Mouse (Mus musculus) neural tube, embryonic 14.5 days (tissue): ENCODE data around the gene Rpl28. TPM values are rescaled to one million over a fixed set of nuclear protein-coding genes. Genes with fewer than 3 reads are reported as not detected.

Experiments
- ATAC-seq: fragments of 200-750 bp; cut with Nextera tagmentation; 2 replicates; pipeline ENCODE4 v1.8.0; 2017; ENCODE audit warnings: low read depth, mild to moderate bottlenecking, moderate TSS enrichment, moderate library complexity
- H3K27ac ChIP-seq: fragments of 300-500 bp; sonication (generic); 2 replicates; pipeline ENCODE4 v1.5.1; 2014; ENCODE audit warnings: low read depth, mild to moderate bottlenecking, control low read depth, low read length, moderate library complexity, mixed read lengths
- H3K27me3 ChIP-seq: fragments of 300-500 bp; sonication (generic); 2 replicates; pipeline ENCODE4 v1.6.1; 2014; ENCODE audit warnings: low read length; ENCODE audit not compliant: control insufficient read depth, insufficient read depth
- H3K36me3 ChIP-seq: fragments of 300-500 bp; sonication (generic); 2 replicates; pipeline ENCODE4 v1.6.1; 2014; ENCODE audit warnings: low read length, mixed read lengths; ENCODE audit not compliant: control insufficient read depth, insufficient read depth
- H3K4me1 ChIP-seq: fragments of 300-500 bp; sonication (generic); 2 replicates; pipeline ENCODE4 v1.6.1; 2014; ENCODE audit warnings: low read length; ENCODE audit not compliant: control insufficient read depth, insufficient read depth
- H3K4me2 ChIP-seq: fragments of 300-500 bp; sonication (generic); 2 replicates; pipeline ENCODE4 v1.6.1; 2014; ENCODE audit warnings: mild to moderate bottlenecking, low read depth, low read length, control low read depth
- H3K4me3 ChIP-seq: fragments of 300-500 bp; sonication (generic); 2 replicates; pipeline ENCODE4 v1.5.1; 2014; ENCODE audit warnings: low read depth, low read length, control low read depth, mixed read lengths
- H3K9ac ChIP-seq: fragments of 300-500 bp; sonication (generic); replicated peaks from 2 replicates; pipeline ENCODE4 v1.6.1; 2014; ENCODE audit warnings: low read depth, mild to moderate bottlenecking, control low read depth, low read length, mixed read lengths
- H3K9me3 ChIP-seq: fragments of 300-500 bp; sonication (generic); 2 replicates; pipeline ENCODE4 v1.6.1; 2016; ENCODE audit warnings: low read length; ENCODE audit not compliant: control insufficient read depth
- WGBS: fragments of 180-500 bp; shearing (Covaris S2); extraction: QIAGEN DNeasy Blood & Tissue Kit; methylation state at CpG from one replicate; pipeline ENCODE4 v1.1.7; 2014; 5-methylcytosine and 5-hydroxymethylcytosine counted together
- polyA plus RNA-seq: library from polyadenylated mRNA; unstranded; fragments of >200 nt; fragmentation: Nextera tagmentation; extraction: Ambion mirVana; gene quantifications from 2 replicates; pipeline ENCODE4 v1.2.1, GENCODE M21; 2014

The Rpl28 gene
- polyA plus RNA-seq, 1 experiment from 2014 or later, result 173 TPM

DNA sequence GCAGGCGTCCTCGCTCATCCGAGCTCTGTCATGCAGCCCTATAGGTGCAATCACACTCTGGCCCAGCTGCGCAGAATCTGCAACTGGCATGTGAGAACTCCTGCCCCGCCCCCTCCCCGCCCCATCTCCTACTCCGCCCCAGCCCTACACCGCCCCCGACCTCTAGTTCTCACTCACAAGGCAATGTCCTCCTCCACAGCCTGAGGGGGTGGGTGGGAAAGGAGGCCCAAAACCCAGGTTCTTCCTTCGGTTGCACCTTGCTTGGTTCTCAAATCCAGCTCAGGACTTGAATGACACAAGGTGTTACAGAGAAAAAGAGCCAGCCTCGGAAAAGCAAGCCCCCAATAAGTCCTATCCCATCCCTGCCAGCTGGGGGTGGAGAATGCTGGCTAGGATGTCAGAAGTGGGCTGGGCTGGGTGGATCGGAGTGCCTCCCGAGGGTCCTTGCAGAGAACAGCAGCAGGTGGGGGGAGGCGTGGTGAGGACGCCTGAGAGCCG, 50.0 kb downstream of the Rpl28 start:
- 2% methylated on average over 16 of the region's 16 CpGs for WGBS
- peak; percentile 55 for ATAC-seq
- Histone ChIP-seq H3K4me1 (peaks cover 20% of the 10 kb centered on the region), H3K27ac (peak overlapping the region; percentile 60), H3K4me2 (peak overlapping the region; percentile 79), H3K9me3 (no peaks in the 10 kb centered on the region), H3K4me3 (peak overlapping the region; percentile 59), H3K27me3 (no peaks in the 10 kb centered on the region), H3K36me3 (no peaks in the 10 kb centered on the region), H3K9ac (peak overlapping the region; percentile 71)

DNA sequence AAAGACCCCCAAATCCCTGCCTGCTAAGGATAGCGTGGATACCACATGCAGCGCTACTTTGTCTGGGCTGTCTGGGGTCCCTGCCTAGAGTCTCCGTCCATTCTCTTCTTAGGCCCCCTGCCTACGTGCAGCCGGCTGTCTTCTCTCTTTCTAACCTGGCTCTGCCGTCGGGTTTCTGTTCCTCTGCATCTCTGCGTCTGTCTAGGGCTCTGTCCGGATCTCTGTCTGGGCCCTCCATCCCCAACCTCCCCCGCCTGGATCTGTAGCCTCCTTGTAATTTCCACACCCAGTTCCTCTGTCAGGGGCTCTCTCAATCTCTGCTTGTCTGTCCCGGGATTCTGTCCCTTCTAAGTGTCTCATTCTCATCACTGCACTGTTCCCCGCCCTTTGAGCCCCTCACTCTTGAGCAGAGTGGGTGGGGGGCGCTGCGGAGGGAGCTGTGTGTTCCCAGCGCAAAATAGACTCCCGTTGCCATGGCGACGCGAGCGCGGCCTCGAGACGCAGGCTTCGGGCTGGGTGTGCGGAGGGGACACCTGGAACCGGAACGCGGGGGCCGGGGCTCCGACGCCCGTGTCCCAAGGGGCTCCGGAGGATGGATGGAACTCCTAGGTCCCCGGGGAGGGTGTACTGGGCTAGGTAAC, 51.0 kb downstream of the Rpl28 start:
- ATAC-seq, result peak; percentile 42
- H3K4me3 ChIP-seq, result peak overlapping the region; percentile 59
- H3K36me3 ChIP-seq, result no peaks in the 10 kb centered on the region
- H3K27me3 ChIP-seq, result no peaks in the 10 kb centered on the region
- H3K4me2 ChIP-seq, result peak overlapping the region; percentile 79
- peak overlapping the region; percentile 74 for H3K27ac ChIP-seq
- no peaks in the 10 kb centered on the region for H3K9me3 ChIP-seq
- H3K4me1 ChIP-seq, result peaks cover 20% of the 10 kb centered on the region
- 2% methylated on average over 34 of the region's 34 CpGs for WGBS
- peak overlapping the region; percentile 71 for H3K9ac ChIP-seq

DNA sequence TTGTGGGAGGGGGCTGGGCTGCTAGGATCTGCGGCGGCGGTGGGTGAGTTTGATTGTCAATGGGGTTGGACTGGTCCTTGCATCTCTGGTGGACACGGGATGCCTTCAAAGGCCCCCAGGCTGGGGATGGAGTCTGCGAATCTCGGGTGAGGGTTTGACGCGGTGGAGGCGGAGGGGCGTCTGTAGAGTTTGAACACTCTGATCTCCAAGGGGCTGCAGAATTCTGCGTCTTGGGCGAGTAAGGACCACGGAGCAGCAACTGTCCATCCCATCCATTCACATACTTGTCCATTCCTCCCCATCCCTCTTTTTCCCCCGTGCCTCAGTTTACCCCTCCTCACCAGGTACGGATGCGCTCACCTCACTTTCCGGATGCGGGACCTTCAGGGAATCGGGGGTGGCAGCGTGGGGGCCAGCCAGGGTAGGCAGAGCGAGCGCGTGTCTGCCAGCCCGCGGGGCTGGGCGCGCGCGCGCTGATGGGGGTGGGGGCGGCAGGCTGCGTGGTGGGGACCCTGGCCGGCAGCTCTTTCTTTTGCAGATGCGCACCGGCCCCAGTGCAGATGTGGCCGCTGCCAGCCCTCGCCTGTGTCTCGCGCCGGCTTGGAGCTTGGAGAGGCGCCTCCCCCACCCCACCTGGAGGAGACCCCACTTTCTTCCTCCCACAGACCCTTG, 51.7 kb downstream of the Rpl28 start, which contains the start of gene Shisa7:
Shisa7 (minus strand) TSS at position 452 of the 672 bp plus-strand sequence.
- Histone ChIP-seq H3K4me1 (peaks cover 20% of the 10 kb centered on the region), H3K36me3 (no peaks in the 10 kb centered on the region), H3K27me3 (no peaks in the 10 kb centered on the region), H3K4me2 (peak within 1 kb of the TSS; percentile 79), H3K9me3 (no peaks in the 10 kb centered on the region), H3K9ac (peak within 1 kb of the TSS; percentile 71), H3K27ac (peak within 1 kb of the TSS; percentile 74), H3K4me3 (peak within 1 kb of the TSS; percentile 59)
- WGBS, result under 1% methylated on average over 41 of the region's 41 CpGs
- ATAC-seq, result peak; percentile 63

Other genes with a start within 250 kb of the Rpl28 start
- 71.5 and 79.9 TPM in 2 replicates for gene Syt5, start 245.3 kb upstream of the Rpl28 start, polyA plus RNA-seq
- 0.20 and 0.22 TPM in 2 replicates for gene Ptprh, start 188.8 kb upstream of the Rpl28 start, polyA plus RNA-seq
- gene Tmem86b, start 161.5 kb upstream of the Rpl28 start, polyA plus RNA-seq, result 3.3 and 3.4 TPM in 2 replicates
- gene Ppp6r1, start 133.9 kb upstream of the Rpl28 start, polyA plus RNA-seq, result 6.1 and 10.9 TPM in 2 replicates
- 141 and 143 TPM in 2 replicates for gene Hspbp1, start 107.8 kb upstream of the Rpl28 start, polyA plus RNA-seq
- 10.1 and 12.9 TPM in 2 replicates for gene Brsk1, start 102.3 kb upstream of the Rpl28 start, polyA plus RNA-seq
- 0.19 TPM in 2 replicates for gene Tmem150b, start 67.6 kb upstream of the Rpl28 start, polyA plus RNA-seq
- gene Kmt5c, start 52.8 kb upstream of the Rpl28 start, polyA plus RNA-seq, result 50.9 and 64.8 TPM in 2 replicates
- 10.8 and 17.7 TPM in 2 replicates for gene Cox6b2, start 39.8 kb upstream of the Rpl28 start, polyA plus RNA-seq
- gene Fam71e2, start 21.6 kb upstream of the Rpl28 start, polyA plus RNA-seq, result 0.13 TPM in 1 of 2 replicates, not detected in the other
- gene Il11, start 10.0 kb upstream of the Rpl28 start, polyA plus RNA-seq, result 0.44 and 0.48 TPM in 2 replicates
- gene Tmem190, start 9.9 kb upstream of the Rpl28 start, polyA plus RNA-seq, result 0.46 TPM in 1 of 2 replicates, not detected in the other
- 3.5 and 3.6 TPM in 2 replicates for gene Tmem238, start 3.2 kb upstream of the Rpl28 start, polyA plus RNA-seq
- gene Ube2s, start 19.7 kb downstream of the Rpl28 start, polyA plus RNA-seq, result 249 and 263 TPM in 2 replicates
- 16.8 and 18.7 TPM in 2 replicates for gene Shisa7, start 51.8 kb downstream of the Rpl28 start, polyA plus RNA-seq
- 3.2 and 3.9 TPM in 2 replicates for gene Isoc2b, start 77.4 kb downstream of the Rpl28 start, polyA plus RNA-seq
- gene Isoc2a, start 84.3 kb downstream of the Rpl28 start, polyA plus RNA-seq, result 0.58 and 0.76 TPM in 2 replicates
- gene Gm36210, start 113.6 kb downstream of the Rpl28 start, polyA plus RNA-seq, result 0.37 and 0.41 TPM in 2 replicates
- gene Zfp628, start 122.3 kb downstream of the Rpl28 start, polyA plus RNA-seq, result 2.8 and 3.7 TPM in 2 replicates
- gene Nat14, start 129.2 kb downstream of the Rpl28 start, polyA plus RNA-seq, result 24.4 and 27.9 TPM in 2 replicates
- 0.40 and 1.3 TPM in 2 replicates for gene Ssc5d, start 132.9 kb downstream of the Rpl28 start, polyA plus RNA-seq
- not detected in 2 replicates for gene Sbk2, start 171.5 kb downstream of the Rpl28 start, polyA plus RNA-seq
- 0.52 and 0.75 TPM in 2 replicates for gene Sbk3, start 178.3 kb downstream of the Rpl28 start, polyA plus RNA-seq
- 55.6 and 67.7 TPM in 2 replicates for gene Zfp579, start 203.3 kb downstream of the Rpl28 start, polyA plus RNA-seq
- 5.9 and 7.9 TPM in 2 replicates for gene Zfp524, start 221.5 kb downstream of the Rpl28 start, polyA plus RNA-seq
- gene Fiz1, start 221.8 kb downstream of the Rpl28 start, polyA plus RNA-seq, result 27.2 and 30.4 TPM in 2 replicates
- gene Gm44973, start 222.6 kb downstream of the Rpl28 start, polyA plus RNA-seq, result 2.6 and 2.7 TPM in 2 replicates
- 5.9 and 6.8 TPM in 2 replicates for gene Zfp865, start 227.5 kb downstream of the Rpl28 start, polyA plus RNA-seq
- 53.6 and 64.8 TPM in 2 replicates for gene Ccdc106, start 227.7 kb downstream of the Rpl28 start, polyA plus RNA-seq
- not detected in 2 replicates for gene 4632433K11Rik, start 241.2 kb downstream of the Rpl28 start, polyA plus RNA-seq
- gene Zfp784, start 245.6 kb downstream of the Rpl28 start, polyA plus RNA-seq, result 6.6 and 8.5 TPM in 2 replicates